Comparison of ENCODE assay signal across 8 mouse cellular contexts in the genomic region with DNA sequence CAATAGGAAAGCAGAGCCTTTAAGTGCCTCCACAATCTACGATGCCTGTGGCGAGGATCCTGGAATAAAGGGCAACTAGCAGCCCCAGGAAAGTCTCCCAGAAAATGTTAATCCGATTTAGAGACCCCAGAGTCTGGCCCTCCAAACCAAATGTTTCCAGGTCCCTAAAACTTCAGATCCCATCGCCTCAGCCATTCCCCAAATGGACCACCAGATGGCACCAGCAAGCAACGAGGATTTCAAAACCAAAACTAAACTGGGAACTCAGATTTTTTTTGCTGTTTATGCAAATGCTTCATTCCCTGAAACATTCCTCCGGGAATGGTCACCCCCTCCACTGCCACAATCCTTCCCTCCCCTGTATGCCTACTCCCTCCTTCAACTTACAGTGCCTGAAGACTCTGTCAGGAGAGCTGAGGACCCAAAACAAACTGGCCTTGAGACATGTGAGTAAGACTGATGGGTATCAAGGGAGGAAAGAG. TPM values are rescaled to one million over a fixed set of nuclear protein-coding genes. Genes with fewer than 3 reads are reported as not detected.
A peak's percentile ranks its signal among the peaks of the same experiment; 100 is the strongest.
DNase-seq lines count a peak whose midpoint lies in the region; ATAC-seq and TF ChIP-seq lines count a peak whose summit lies in the region.

Gene C1ra, plus strand, starts transcription at position 51 of the 482 bp plus-strand sequence.

- H3K27ac ChIP-seq in testis, adult 2 months (ENCODE audit: control insufficient read depth, insufficient read depth, low read depth, low read length), result peak within 1 kb of the TSS; percentile 42; the same call in 1 of the 2 replicates
- H3K27ac ChIP-seq in kidney, adult 2 months (ENCODE audit: insufficient read depth, low read depth, low read length), result no peak within 1 kb of the TSS
- no peak within 1 kb of the TSS for H3K27ac ChIP-seq in limb, embryonic 14.5 days (replicated peaks; ENCODE audit: low read depth, low read length)
- no peak within 1 kb of the TSS for H3K27ac ChIP-seq in midbrain, embryonic 15.5 days

- no peak for TF ChIP-seq POLR2A in testis, adult 2 months (IDR thresholded peaks at IDR 0.05; ENCODE audit: control insufficient read depth, low read depth, low read length)
- TF ChIP-seq POLR2A in kidney, adult 2 months (IDR thresholded peaks at IDR 0.05; ENCODE audit: low read depth, low read length), result no peak
- no peak for TF ChIP-seq POLR2A in limb, embryonic 14.5 days (IDR thresholded peaks at IDR 0.05; ENCODE audit: borderline replicate concordance, extremely low read depth, insufficient read depth, insufficient read length)

- H3K9me3 ChIP-seq in limb, embryonic 14.5 days (ENCODE audit: control insufficient read depth, low read length), result no peaks in the 10 kb centered on the region
- no peaks in the 10 kb centered on the region for H3K9me3 ChIP-seq in midbrain, embryonic 15.5 days

- no peaks in the 10 kb centered on the region; the same call in 1 of the 2 replicates for H3K4me1 ChIP-seq in testis, adult 2 months (ENCODE audit: control insufficient read depth, insufficient read depth, low read length)
- no peaks in the 10 kb centered on the region for H3K4me1 ChIP-seq in kidney, adult 2 months (ENCODE audit: control insufficient read depth, insufficient read depth, low read length)
- no peaks in the 10 kb centered on the region for H3K4me1 ChIP-seq in limb, embryonic 14.5 days (ENCODE audit: control insufficient read depth, insufficient read depth, low read length)
- no peaks in the 10 kb centered on the region for H3K4me1 ChIP-seq in midbrain, embryonic 15.5 days

- H3K4me2 ChIP-seq in limb, embryonic 14.5 days (replicated peaks; ENCODE audit: low read depth, low read length, severe bottlenecking), result peak within 1 kb of the TSS; percentile 40
- H3K4me2 ChIP-seq in midbrain, embryonic 15.5 days, result peak within 1 kb of the TSS; percentile 28; the same call in 1 of the 2 replicates

- peak within 1 kb of the TSS; percentile 34 for H3K9ac ChIP-seq in limb, embryonic 14.5 days (ENCODE audit: low read depth, low read length, severe bottlenecking)
- H3K9ac ChIP-seq in midbrain, embryonic 15.5 days, result no peak within 1 kb of the TSS

- H3K4me3 ChIP-seq in testis, adult 2 months (ENCODE audit: control insufficient read depth, low read depth, low read length), result peak within 1 kb of the TSS; percentile 62
- peak within 1 kb of the TSS; percentile 61 for H3K4me3 ChIP-seq in kidney, adult 2 months (ENCODE audit: insufficient read depth, low read depth, low read length)
- peak within 1 kb of the TSS; percentile 21 for H3K4me3 ChIP-seq in limb, embryonic 14.5 days (replicated peaks; ENCODE audit: low read length)
- H3K4me3 ChIP-seq in midbrain, embryonic 15.5 days, result no peak within 1 kb of the TSS

- WGBS in kidney, adult 2 months, result 3% methylated on average over 6 of the region's 6 CpGs
- WGBS in limb, embryonic 14.5 days, result 11% methylated on average over 6 of the region's 6 CpGs
- 6% methylated on average over 6 of the region's 6 CpGs for WGBS in midbrain, embryonic 15.5 days

- no peaks in the 10 kb centered on the region for H3K36me3 ChIP-seq in testis, adult 2 months (ENCODE audit: control insufficient read depth, insufficient read depth, low read length)
- H3K36me3 ChIP-seq in kidney, adult 2 months (ENCODE audit: control insufficient read depth, insufficient read depth, low read length), result no peaks in the 10 kb centered on the region
- no peaks in the 10 kb centered on the region for H3K36me3 ChIP-seq in limb, embryonic 14.5 days (ENCODE audit: control insufficient read depth, insufficient read depth, low read length)
- H3K36me3 ChIP-seq in midbrain, embryonic 15.5 days (replicated peaks), result no peaks in the 10 kb centered on the region

- no peak for DNase-seq in testis, postnatal 14 days (ENCODE audit: low spot score)
- peak; percentile 74 for DNase-seq in embryo, embryonic 11 days
- DNase-seq in heart, adult 8-10 months (ENCODE audit: low spot score), result peak; percentile 69
- peak; percentile 73 for DNase-seq in kidney, adult 2 months
- peak; percentile 62 for DNase-seq in limb, embryonic 14.5 days (ENCODE audit: low spot score)
- peak; percentile 37 to 63 for DNase-seq in spleen, postnatal 10 days (ENCODE audit: low spot score in 2 of 2)

- no peaks in the 10 kb centered on the region for H3K27me3 ChIP-seq in testis, adult 2 months (ENCODE audit: control insufficient read depth, insufficient read depth, low read length)
- no peaks in the 10 kb centered on the region for H3K27me3 ChIP-seq in kidney, adult 2 months (replicated peaks; ENCODE audit: control insufficient read depth, insufficient read depth, low read length)
- no peaks in the 10 kb centered on the region for H3K27me3 ChIP-seq in limb, embryonic 14.5 days (ENCODE audit: control insufficient read depth, insufficient read depth, low read length)
- H3K27me3 ChIP-seq in midbrain, embryonic 15.5 days (replicated peaks), result no peaks in the 10 kb centered on the region

- ATAC-seq in limb, embryonic 14.5 days (ENCODE audit: low FRiP score, low read depth), result no peak
- no peak for ATAC-seq in midbrain, embryonic 15.5 days (replicated peaks)

- TF ChIP-seq CTCF in testis, adult 2 months (IDR thresholded peaks at IDR 0.05; ENCODE audit: control insufficient read depth, insufficient read depth, insufficient replicate concordance, low read depth, low read length), result peak; percentile 6; the same call in 1 of the 2 replicates
- TF ChIP-seq CTCF in kidney, adult 2 months (conservative IDR thresholded peaks at IDR 0.05; ENCODE audit: insufficient read depth, insufficient read length, low read depth, low read length), result peak; percentile 69

RNA-seq across cellular contexts. Expression of gene C1ra, which starts in this region (rescaled TPM):
- polyA plus RNA-seq in testis, adult 2 months (2012; rRNA removed), result 4.3 and 5.5 TPM in 2 replicates
- 10 to 100 TPM; 11.2 to 14.1 (median 13.0) TPM for total RNA-seq in heart, adult 8-10 months (2022)
- 24.8 and 26.5 TPM in 2 replicates for polyA plus RNA-seq in kidney, adult 2 months (2012; rRNA removed)
- polyA plus RNA-seq in limb, embryonic 14.5 days (2012; rRNA removed), result 1.4 and 2.1 TPM in 2 replicates
- polyA plus RNA-seq in limb, embryonic 14.5 days (2014; fragmentation: Nextera tagmentation; extraction: Ambion mirVana), result 1.7 and 1.9 TPM in 2 replicates
- 0.27 and 0.28 TPM in 2 replicates for polyA plus RNA-seq in midbrain, embryonic 15.5 days (2015; fragmentation: Nextera tagmentation; extraction: Ambion mirVana)
